Mouse (Mus musculus) heart, embryonic 16.5 days (tissue): ENCODE results near the gene Mef2c. TPM values are rescaled to one million over a fixed set of nuclear protein-coding genes. Genes with fewer than 3 reads are reported as not detected.

Source experiments
- ATAC-seq: fragments of 200-750 bp; cut with Nextera tagmentation; replicated peaks from 2 replicates; pipeline ENCODE4 v1.8.0; 2017; ENCODE audit warnings: moderate number of reproducible peaks; ENCODE audit not compliant: insufficient read depth, low FRiP score; ENCODE audit errors: extremely low read depth
- H3K27ac ChIP-seq: fragments of 300-500 bp; sonication (generic); 2 replicates; pipeline ENCODE4 v1.5.1; 2014; ENCODE audit warnings: mild to moderate bottlenecking, low read length, control low read depth, moderate library complexity
- H3K27me3 ChIP-seq: fragments of 300-500 bp; sonication (generic); 2 replicates; pipeline ENCODE4 v1.6.1; 2014; ENCODE audit warnings: low read length, mixed read lengths; ENCODE audit not compliant: control insufficient read depth, insufficient read depth
- H3K36me3 ChIP-seq: fragments of 300-500 bp; sonication (generic); 2 replicates; pipeline ENCODE4 v1.6.1; 2014; ENCODE audit not compliant: control insufficient read depth, insufficient read depth
- H3K4me1 ChIP-seq: fragments of 300-500 bp; sonication (generic); 2 replicates; pipeline ENCODE4 v1.6.1; 2014; ENCODE audit warnings: low read length, mixed read lengths; ENCODE audit not compliant: control insufficient read depth, insufficient read depth
- H3K4me2 ChIP-seq: fragments of 300-500 bp; sonication (generic); 2 replicates; pipeline ENCODE4 v1.6.1; 2014; ENCODE audit warnings: low read depth, mild to moderate bottlenecking, control low read depth, low read length
- H3K4me3 ChIP-seq: fragments of 300-500 bp; sonication (generic); 2 replicates; pipeline ENCODE4 v1.5.1; 2014; ENCODE audit warnings: mild to moderate bottlenecking, control low read depth, low read length
- H3K9ac ChIP-seq: fragments of 300-500 bp; sonication (generic); 2 replicates; pipeline ENCODE4 v1.6.1; 2014; ENCODE audit warnings: low read length, control low read depth
- H3K9me3 ChIP-seq: fragments of 300-500 bp; sonication (generic); replicated peaks from 2 replicates; pipeline ENCODE4 v1.6.1; 2016; ENCODE audit warnings: low read length; ENCODE audit not compliant: control insufficient read depth
- WGBS: fragments of 180-500 bp; shearing (Covaris S2); extraction: QIAGEN DNeasy Blood & Tissue Kit; methylation state at CpG from one replicate; pipeline ENCODE4 v1.1.7; 2014; 5-methylcytosine and 5-hydroxymethylcytosine counted together
- polyA plus RNA-seq: library from polyadenylated mRNA; unstranded; fragments of >200 nt; fragmentation: Nextera tagmentation; extraction: Ambion mirVana; gene quantifications from 2 replicates; pipeline ENCODE4 v1.2.1, GENCODE M21; 2015

Gene Mef2c
- polyA plus RNA-seq, 1 experiment from 2014 or later = 116 TPM

DNA sequence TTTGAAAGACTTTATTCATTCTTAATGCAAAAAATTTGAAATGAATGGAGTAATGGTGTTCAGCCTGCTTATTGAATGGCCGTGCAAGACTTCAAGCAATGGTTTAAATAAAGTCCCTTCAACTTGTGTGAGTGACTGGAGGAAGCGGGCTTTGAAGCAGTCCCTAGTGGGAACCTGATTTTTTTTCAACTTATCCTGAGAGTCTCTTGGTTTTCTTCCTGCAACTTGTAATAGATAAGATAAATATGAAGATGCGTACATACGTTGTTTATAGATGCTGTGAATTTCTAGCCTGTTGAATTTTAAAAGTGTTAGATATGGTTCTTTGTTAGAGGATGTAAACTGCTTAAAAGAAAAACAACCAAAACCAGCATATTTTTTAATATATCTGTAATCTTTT lies 27.1 kb downstream of the Mef2c start:
- H3K9me3 ChIP-seq = no peaks in the 10 kb centered on the region
- no peak overlapping the region for H3K4me3 ChIP-seq
- H3K4me2 ChIP-seq = no peak overlapping the region
- no peak overlapping the region for H3K9ac ChIP-seq
- no peaks in the 10 kb centered on the region for H3K36me3 ChIP-seq
- ATAC-seq = no peak
- no peak overlapping the region for H3K27ac ChIP-seq
- no peaks in the 10 kb centered on the region for H3K27me3 ChIP-seq
- WGBS = 65% methylated on average over 4 of the region's 4 CpGs
- peaks cover 17% of the 10 kb centered on the region for H3K4me1 ChIP-seq

DNA sequence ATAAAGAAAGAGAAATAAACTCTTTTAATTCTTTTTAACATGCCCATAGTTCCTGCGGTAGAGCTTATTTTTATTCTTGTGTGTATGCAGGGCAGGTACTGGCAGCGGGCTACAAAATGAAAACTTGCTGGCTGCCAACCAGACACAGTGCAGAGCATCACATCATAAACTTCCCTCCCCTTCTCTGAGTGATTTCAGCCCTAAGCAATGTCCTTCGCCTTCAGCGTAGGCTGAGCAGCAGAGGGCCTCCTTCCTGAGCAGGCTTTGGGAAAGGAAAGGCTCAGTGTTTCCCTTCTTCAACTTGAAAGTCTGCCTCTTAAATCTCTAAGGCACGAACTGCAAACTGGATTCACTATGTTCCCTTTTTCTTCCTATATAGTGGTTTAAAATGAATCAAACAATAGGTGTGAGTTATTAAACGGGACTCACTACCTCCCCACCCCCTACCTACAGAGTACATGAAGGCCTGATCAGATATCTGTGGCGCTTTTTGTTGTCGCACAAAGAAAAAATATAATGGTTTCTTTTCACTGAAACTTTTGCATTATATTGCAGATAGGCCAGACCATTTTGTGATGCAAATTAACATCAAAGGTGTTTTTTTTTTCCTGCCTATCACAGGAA lies 28.2 kb downstream of the Mef2c start:
- Histone ChIP-seq H3K4me2 (peak overlapping the region; percentile 31), H3K9ac (0 out of 2 replicates have a peak overlapping the region, but pooled peaks have one; percentile 2), H3K9me3 (no peaks in the 10 kb centered on the region), H3K27ac (peak overlapping the region; percentile 52), H3K27me3 (no peaks in the 10 kb centered on the region), H3K36me3 (no peaks in the 10 kb centered on the region), H3K4me1 (peaks cover 18% of the 10 kb centered on the region), H3K4me3 (0 out of 2 replicates have a peak overlapping the region, but pooled peaks have one; percentile 1)
- ATAC-seq = peak; percentile 90
- WGBS = 23% methylated on average over 8 of the region's 8 CpGs

DNA sequence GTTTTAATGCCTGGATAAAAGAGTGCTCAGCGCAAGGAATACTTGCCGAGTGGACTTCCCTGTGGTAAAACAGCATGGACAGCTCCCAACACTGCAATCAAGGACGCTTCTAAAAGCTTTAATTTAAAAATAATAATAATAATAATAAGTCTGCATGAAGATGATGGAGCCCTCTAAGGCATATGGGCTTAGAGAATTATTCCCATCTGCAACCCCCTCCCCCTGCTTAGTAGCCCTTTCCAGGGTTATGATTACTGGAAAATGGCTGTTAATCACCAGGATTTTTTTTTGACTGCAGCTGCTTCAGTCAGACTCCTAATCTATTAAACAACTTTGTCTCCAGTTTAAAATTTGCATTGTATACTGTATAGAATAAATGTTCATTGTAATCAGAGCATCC lies 32.5 kb downstream of the Mef2c start:
- Histone ChIP-seq H3K4me1 (peaks cover 6% of the 10 kb centered on the region), H3K36me3 (no peaks in the 10 kb centered on the region), H3K9ac (no peak overlapping the region), H3K4me2 (no peak overlapping the region), H3K27me3 (no peaks in the 10 kb centered on the region), H3K4me3 (no peak overlapping the region), H3K9me3 (no peaks in the 10 kb centered on the region), H3K27ac (no peak overlapping the region)
- no peak for ATAC-seq
- WGBS = 77% methylated on average over 3 of the region's 3 CpGs

DNA sequence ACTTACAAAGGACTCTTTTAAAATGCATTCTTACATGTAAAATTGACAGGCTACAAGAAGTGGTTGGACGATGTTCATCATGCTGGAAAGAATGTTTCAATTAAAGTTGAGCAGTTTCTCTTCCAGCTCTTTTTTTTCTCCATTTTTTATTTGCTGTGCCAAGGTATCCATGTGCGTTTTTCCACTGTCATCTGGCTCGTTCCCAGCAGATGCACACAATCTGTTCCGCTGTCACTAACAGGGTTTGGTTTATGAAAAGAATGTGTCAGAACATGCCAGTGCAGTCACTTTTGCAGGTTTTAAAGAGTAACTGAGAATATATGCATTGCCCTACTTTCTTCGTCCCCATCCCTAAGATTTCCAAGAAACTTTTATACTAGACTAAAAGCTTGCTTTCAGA lies 33.3 kb downstream of the Mef2c start:
- Histone ChIP-seq H3K27me3 (no peaks in the 10 kb centered on the region), H3K27ac (no peak overlapping the region), H3K4me3 (no peak overlapping the region), H3K4me2 (no peak overlapping the region), H3K9ac (no peak overlapping the region), H3K4me1 (peaks cover 8% of the 10 kb centered on the region), H3K36me3 (no peaks in the 10 kb centered on the region), H3K9me3 (no peaks in the 10 kb centered on the region)
- no peak for ATAC-seq
- WGBS = 47% methylated on average over 5 of the region's 5 CpGs

DNA sequence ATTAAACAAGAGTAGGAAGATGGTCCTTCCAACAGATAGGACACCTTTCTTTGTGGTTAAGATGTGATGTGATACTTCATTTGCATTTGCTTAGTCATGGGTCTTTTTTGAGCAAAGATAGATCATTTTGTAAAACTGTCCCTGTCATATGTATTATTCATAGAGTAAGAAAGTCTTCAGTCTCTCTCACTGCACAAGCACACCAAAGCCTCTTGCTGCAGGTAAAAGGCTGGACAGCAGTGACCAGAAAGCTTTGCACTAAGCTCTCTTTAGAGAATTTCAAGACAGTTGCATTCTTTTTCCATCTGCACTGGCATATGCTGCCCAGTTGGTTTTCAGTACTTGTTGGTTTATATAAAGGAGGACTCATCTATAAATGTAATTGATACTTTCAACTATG lies 36.1 kb downstream of the Mef2c start:
- ATAC-seq = no peak
- no peak overlapping the region for H3K4me3 ChIP-seq
- no peaks in the 10 kb centered on the region for H3K9me3 ChIP-seq
- no peaks in the 10 kb centered on the region for H3K27me3 ChIP-seq
- peaks cover 15% of the 10 kb centered on the region for H3K4me1 ChIP-seq
- H3K4me2 ChIP-seq = no peak overlapping the region
- H3K36me3 ChIP-seq = no peaks in the 10 kb centered on the region
- H3K27ac ChIP-seq = no peak overlapping the region
- H3K9ac ChIP-seq = no peak overlapping the region

DNA sequence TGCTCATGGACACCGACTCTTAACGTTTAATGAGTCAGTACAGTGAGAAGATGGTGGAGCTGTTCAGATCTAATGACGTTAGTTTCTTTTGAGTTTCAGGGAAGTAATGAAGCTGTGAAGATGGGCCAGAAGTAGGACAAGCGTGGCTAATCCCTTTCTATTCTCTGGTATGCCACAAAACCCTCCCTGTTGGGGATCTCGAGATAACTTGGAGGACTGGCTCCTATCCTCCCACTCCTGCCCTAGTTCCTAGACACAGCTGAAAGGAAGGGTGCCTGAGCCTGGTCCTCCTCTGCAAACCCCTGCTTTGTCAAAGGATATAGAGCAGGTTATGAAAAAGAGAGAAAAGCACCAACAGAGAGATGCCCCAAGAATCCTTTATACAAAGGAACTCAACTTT lies 38.8 kb downstream of the Mef2c start:
- WGBS = 54% methylated on average over 5 of the region's 5 CpGs
- H3K27ac ChIP-seq = no peak overlapping the region

DNA sequence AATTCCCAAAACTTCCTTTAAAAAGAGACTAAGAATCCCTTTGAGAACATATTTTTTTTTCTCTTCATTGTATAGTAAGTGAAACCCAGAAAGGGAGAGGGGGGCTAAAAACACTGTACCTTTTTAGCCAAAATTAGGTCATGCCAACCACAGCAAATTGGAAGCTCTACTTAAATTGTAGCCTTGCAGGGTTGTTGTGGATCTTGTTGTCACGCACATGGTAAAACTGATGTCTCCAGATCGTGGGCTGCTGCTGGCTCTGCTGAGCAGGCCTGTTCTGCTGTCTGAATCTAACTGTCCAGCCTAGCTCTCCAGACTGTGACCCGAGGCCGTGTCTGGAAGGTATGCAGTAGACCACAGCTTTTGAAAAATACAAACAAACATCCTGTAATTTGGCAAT lies 40.9 kb downstream of the Mef2c start:
- ATAC-seq = no peak
- H3K4me3 ChIP-seq = no peak overlapping the region
- no peaks in the 10 kb centered on the region for H3K27me3 ChIP-seq
- 40% methylated on average over 4 of the region's 4 CpGs for WGBS
- no peaks in the 10 kb centered on the region for H3K36me3 ChIP-seq
- peak overlapping the region; percentile 36 for H3K4me2 ChIP-seq
- peaks cover 15% of the 10 kb centered on the region for H3K4me1 ChIP-seq
- H3K9me3 ChIP-seq = no peaks in the 10 kb centered on the region
- H3K9ac ChIP-seq = peak overlapping the region; percentile 34; the same call in 1 of the 2 replicates
- peak overlapping the region; percentile 65 for H3K27ac ChIP-seq

More for the DNA sequence above, 38.8 kb downstream of the Mef2c start:
- Histone ChIP-seq H3K36me3 (no peaks in the 10 kb centered on the region), H3K4me3 (no peak overlapping the region), H3K4me1 (peaks cover 15% of the 10 kb centered on the region), H3K27me3 (no peaks in the 10 kb centered on the region), H3K9me3 (no peaks in the 10 kb centered on the region), H3K4me2 (no peak overlapping the region), H3K9ac (no peak overlapping the region)
- ATAC-seq = no peak

DNA sequence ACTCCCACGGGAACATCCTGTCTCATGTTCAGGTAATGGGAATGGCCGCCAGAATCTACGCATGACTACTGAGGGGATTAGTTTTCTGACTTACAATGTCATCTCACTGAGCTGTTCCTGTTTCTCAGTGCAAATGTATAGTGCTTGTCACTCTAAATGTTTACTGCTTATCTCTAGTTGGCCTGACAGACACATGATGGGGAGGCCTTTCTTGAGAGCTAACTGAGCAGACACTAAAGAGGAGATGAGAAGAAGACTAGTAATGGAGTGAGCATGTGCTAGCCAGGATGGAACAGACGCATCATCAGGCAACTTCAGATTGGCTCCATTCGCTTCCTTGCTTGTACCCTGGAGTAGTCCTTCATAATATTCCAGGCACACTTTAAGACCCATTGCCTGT lies 43.0 kb downstream of the Mef2c start:
- Histone ChIP-seq H3K27me3 (no peaks in the 10 kb centered on the region), H3K4me1 (peaks cover 12% of the 10 kb centered on the region), H3K9me3 (no peaks in the 10 kb centered on the region), H3K9ac (no peak overlapping the region), H3K4me2 (no peak overlapping the region), H3K27ac (no peak overlapping the region), H3K4me3 (no peak overlapping the region), H3K36me3 (no peaks in the 10 kb centered on the region)
- ATAC-seq = no peak
- 91% methylated on average over 5 of the region's 5 CpGs for WGBS

DNA sequence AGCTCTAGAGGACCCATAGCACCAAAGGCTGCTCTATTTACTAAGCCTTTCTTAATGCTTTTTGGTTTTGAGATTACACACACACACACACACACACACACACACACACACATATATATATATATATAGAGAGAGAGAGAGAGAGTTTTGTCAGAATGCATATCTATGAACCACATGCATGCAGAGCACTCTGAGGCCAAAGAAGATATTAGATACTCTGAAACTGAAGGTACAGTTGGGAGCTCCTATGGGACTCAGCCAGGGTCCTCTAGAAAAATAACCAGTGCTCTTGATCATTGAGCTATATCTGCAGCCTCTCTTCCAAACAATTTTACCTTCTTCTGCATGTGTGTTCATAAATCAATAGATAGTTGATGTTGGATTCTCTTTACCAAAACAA lies 47.4 kb downstream of the Mef2c start:
- no peak for ATAC-seq
- H3K9me3 ChIP-seq = no peaks in the 10 kb centered on the region
- no peaks in the 10 kb centered on the region for H3K36me3 ChIP-seq
- no peak overlapping the region for H3K4me2 ChIP-seq
- no peak overlapping the region for H3K27ac ChIP-seq
- no peak overlapping the region for H3K4me3 ChIP-seq
- peaks cover 9% of the 10 kb centered on the region for H3K4me1 ChIP-seq
- H3K9ac ChIP-seq = no peak overlapping the region
- no peaks in the 10 kb centered on the region for H3K27me3 ChIP-seq
